Mouse (Mus musculus) hindbrain, embryonic 11.5 days (tissue): Measurements from ENCODE around the gene Homer1. TPM values are rescaled to one million over a fixed set of nuclear protein-coding genes. Genes with fewer than 3 reads are reported as not detected.

Experiments
- ATAC-seq: fragments of 200-750 bp; cut with Nextera tagmentation; 2 replicates; pipeline ENCODE4 v1.8.0; 2017; ENCODE audit warnings: mild to moderate bottlenecking, moderate TSS enrichment, moderate library complexity; ENCODE audit not compliant: low FRiP score
- DNase-seq: peaks from one replicate; pipeline ENCODE4 v3.0.0-alpha.2; 2015; ENCODE audit warnings: low spot score
- H3K27ac ChIP-seq: fragments of 300-500 bp; sonication (generic); 2 replicates; pipeline ENCODE4 v1.5.1; 2014; ENCODE audit warnings: mild to moderate bottlenecking, low read depth, low read length
- H3K27me3 ChIP-seq: fragments of 300-500 bp; sonication (generic); 2 replicates; pipeline ENCODE4 v1.6.1; 2014; ENCODE audit warnings: mild to moderate bottlenecking, low read length, moderate library complexity, mixed read lengths; ENCODE audit not compliant: control insufficient read depth, insufficient read depth
- H3K36me3 ChIP-seq: fragments of 300-500 bp; sonication (generic); 2 replicates; pipeline ENCODE4 v1.6.1; 2014; ENCODE audit warnings: mild to moderate bottlenecking, low read length, moderate library complexity, mixed read lengths; ENCODE audit not compliant: control insufficient read depth, insufficient read depth
- H3K4me1 ChIP-seq: fragments of 300-500 bp; sonication (generic); replicated peaks from 2 replicates; pipeline ENCODE4 v1.6.1; 2014; ENCODE audit warnings: low read length, mixed read lengths; ENCODE audit not compliant: control insufficient read depth, insufficient read depth
- H3K4me2 ChIP-seq: fragments of 300-500 bp; sonication (generic); replicated peaks from 2 replicates; pipeline ENCODE4 v1.6.1; 2014; ENCODE audit warnings: mild to moderate bottlenecking, low read depth, low read length
- H3K4me3 ChIP-seq: fragments of 300-500 bp; sonication (generic); 2 replicates; pipeline ENCODE4 v1.5.1; 2014; ENCODE audit warnings: low read depth, low read length
- H3K9ac ChIP-seq: fragments of 300-500 bp; sonication (generic); 2 replicates; pipeline ENCODE4 v1.6.1; 2014; ENCODE audit warnings: low read depth, low read length
- H3K9me3 ChIP-seq: fragments of 300-500 bp; sonication (generic); 2 replicates; pipeline ENCODE4 v1.6.1; 2016; ENCODE audit warnings: low read length; ENCODE audit not compliant: control insufficient read depth
- WGBS: fragments of 180-500 bp; shearing (Covaris S2); extraction: QIAGEN DNeasy Blood & Tissue Kit; methylation state at CpG from one replicate; pipeline ENCODE4 v1.1.7; 2014; 5-methylcytosine and 5-hydroxymethylcytosine counted together
- polyA plus RNA-seq: library from polyadenylated mRNA; unstranded; fragments of >200 nt; fragmentation: Nextera tagmentation; extraction: Ambion mirVana; gene quantifications from 2 replicates; pipeline ENCODE4 v1.2.1, GENCODE M21; 2014

Homer1 gene
- polyA plus RNA-seq, 1 experiment from 2014 or later = 17.7 TPM

- Histone ChIP-seq H3K9ac (no peak overlapping the region), H3K9me3 (no peaks in the 10 kb centered on the region), H3K4me2 (no peak overlapping the region), H3K4me1 (no peaks in the 10 kb centered on the region), H3K4me3 (no peak overlapping the region), H3K27ac (no peak overlapping the region), H3K27me3 (no peaks in the 10 kb centered on the region), H3K36me3 (no peaks in the 10 kb centered on the region)
- 100% methylated on average over 1 of the region's 1 CpGs for WGBS
- DNase-seq = no peak
- ATAC-seq = no peak
Observed at GRCm38 (mm10) chr13:93429205-93429604, 129.8 kb downstream of the Homer1 start.

DNA sequence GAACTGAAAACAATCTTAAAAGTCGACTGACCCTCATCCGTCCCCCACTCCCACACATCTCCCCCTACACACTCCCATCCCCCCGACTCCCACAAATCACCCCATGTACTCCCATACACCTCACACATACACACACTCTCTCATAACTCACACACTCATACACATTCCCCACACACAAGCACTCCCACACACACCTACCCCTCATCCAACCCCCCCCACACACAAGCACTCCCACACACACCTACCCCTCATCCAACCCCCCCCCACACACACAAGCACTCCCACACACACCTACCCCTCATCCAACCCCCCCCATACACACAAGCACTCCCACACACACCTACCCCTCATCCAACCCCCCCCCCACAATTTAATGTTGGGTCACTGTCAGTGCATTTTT is 140.7 kb downstream of the Homer1 start:
- Histone ChIP-seq H3K9ac (no peak overlapping the region), H3K9me3 (no peaks in the 10 kb centered on the region), H3K4me1 (no peaks in the 10 kb centered on the region), H3K27ac (no peak overlapping the region), H3K4me2 (no peak overlapping the region), H3K27me3 (no peaks in the 10 kb centered on the region), H3K36me3 (no peaks in the 10 kb centered on the region; the same call in 1 of the 2 replicates), H3K4me3 (no peak overlapping the region)
- WGBS = 96% methylated on average over 3 of the region's 3 CpGs
- ATAC-seq (peak; percentile 61; the same call in 1 of the 2 replicates), DNase-seq (no peak)

- Histone ChIP-seq H3K27me3 (no peaks in the 10 kb centered on the region), H3K4me2 (no peak overlapping the region), H3K9me3 (no peaks in the 10 kb centered on the region), H3K27ac (no peak overlapping the region), H3K9ac (no peak overlapping the region), H3K36me3 (no peaks in the 10 kb centered on the region), H3K4me3 (no peak overlapping the region), H3K4me1 (no peaks in the 10 kb centered on the region)
- WGBS = 95% methylated on average over 6 of the region's 6 CpGs
- ATAC-seq (no peak), DNase-seq (no peak)
Observed at GRCm38 (mm10) chr13:93453275-93453674, 153.8 kb downstream of the Homer1 start.

Other genes with a start within 250 kb of the Homer1 start
- gene Cmya5, start 154.9 kb upstream of the Homer1 start, polyA plus RNA-seq = 0.01 and 0.14 TPM in 2 replicates
- 80.3 and 81.0 TPM in 2 replicates for gene Tent2, start 107.2 kb upstream of the Homer1 start, polyA plus RNA-seq
- gene Jmy, start 200.2 kb downstream of the Homer1 start, polyA plus RNA-seq = 4.5 and 7.2 TPM in 2 replicates